ENCODE assay signal across 8 mouse cellular contexts in the genomic region with DNA sequence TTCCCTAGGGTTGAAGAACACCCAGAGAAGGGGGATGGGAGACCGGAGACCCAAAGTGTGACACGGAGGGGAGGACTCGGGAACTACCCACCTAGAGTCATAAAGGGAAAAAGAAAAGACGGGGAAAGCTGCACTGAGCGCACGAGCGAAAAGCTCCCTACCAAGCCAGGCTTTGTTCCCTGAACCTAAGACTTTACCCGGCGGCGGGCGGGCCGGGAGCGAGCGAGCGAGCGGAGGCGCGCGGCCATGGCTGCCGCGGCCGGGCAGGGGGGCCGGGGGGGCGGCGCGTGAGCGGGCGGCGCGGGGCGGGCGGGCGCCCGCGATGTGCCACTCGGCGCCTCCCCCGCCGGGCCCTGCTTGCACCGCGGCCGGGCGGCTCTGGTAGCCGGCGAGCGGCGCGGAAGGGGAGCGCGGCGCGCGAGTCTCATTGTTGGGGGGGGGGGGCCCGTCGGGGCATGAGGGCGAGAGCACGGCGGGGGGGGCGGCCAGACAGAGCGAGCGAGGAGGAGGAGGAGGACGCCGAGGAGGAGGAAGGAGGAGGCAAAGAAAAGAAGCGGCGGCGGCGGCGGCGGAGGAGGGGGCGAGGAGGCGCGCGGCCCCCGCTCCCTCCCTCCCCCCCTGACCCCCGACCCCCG. TPM values are rescaled to one million over a fixed set of nuclear protein-coding genes. Genes with fewer than 3 reads are reported as not detected.
DNase-seq lines count a peak whose midpoint lies in the region; ATAC-seq and TF ChIP-seq lines count a peak whose summit lies in the region.

A gene (plus strand): TSS at position 522 of the 635 bp plus-strand sequence.

- peak within 1 kb of the TSS; percentile 66 to 85 for H3K4me3 ChIP-seq in MEL (ENCODE audit: control insufficient read depth in 1 of 2, insufficient read depth in 1 of 2, low read depth in 2 of 2, low read length in 2 of 2)
- peak within 1 kb of the TSS; percentile 88 for H3K4me3 ChIP-seq in brown adipose tissue, adult 24 weeks (ENCODE audit: insufficient read depth, low read depth, low read length)
- H3K4me3 ChIP-seq in forebrain, postnatal 0 days (ENCODE audit: low read depth, low read length): peak within 1 kb of the TSS; percentile 79
- H3K4me3 ChIP-seq in hindbrain, embryonic 10.5 days: peak within 1 kb of the TSS; percentile 96

- TF ChIP-seq EP300 in MEL (IDR thresholded peaks at IDR 0.05; ENCODE audit: low read depth in 1 of 2, low read length in 2 of 2): no peak

- H3K4me1 ChIP-seq in MEL (ENCODE audit: control insufficient read depth in 1 of 2, insufficient read depth in 2 of 2, low read length in 2 of 2): peaks cover 8 to 22% of the 10 kb centered on the region in 2 experiments
- H3K4me1 ChIP-seq in brown adipose tissue, adult 24 weeks (ENCODE audit: control insufficient read depth, insufficient read depth, insufficient read length, low read length): peaks cover 5% of the 10 kb centered on the region; the same call in 1 of the 2 replicates
- H3K4me1 ChIP-seq in forebrain, postnatal 0 days (ENCODE audit: insufficient read depth): peaks cover 14% of the 10 kb centered on the region; the same call in 1 of the 2 replicates
- H3K4me1 ChIP-seq in hindbrain, embryonic 10.5 days (replicated peaks): peaks cover 69% of the 10 kb centered on the region

- TF ChIP-seq POLR2A in MEL (IDR thresholded peaks at IDR 0.05; ENCODE audit: control insufficient read depth in 1 of 2, insufficient read depth in 1 of 2, low read depth in 1 of 2, low read length in 2 of 2, poor library complexity in 1 of 2): peak in 1 of 2 experiments; percentile 20; a peak in 2 of 4 replicates

- H3K27me3 ChIP-seq in MEL (ENCODE audit: control insufficient read depth in 1 of 2, insufficient read depth in 2 of 2, low read length in 2 of 2): no peaks in the 10 kb centered on the region
- H3K27me3 ChIP-seq in forebrain, postnatal 0 days (ENCODE audit: insufficient read depth, low read length): 0 out of 2 replicates have a peak, but pooled peaks cover 7% of the 10 kb centered on the region
- peaks cover 38% of the 10 kb centered on the region for H3K27me3 ChIP-seq in hindbrain, embryonic 10.5 days (ENCODE audit: insufficient read depth, poor library complexity, severe bottlenecking)

- ATAC-seq in forebrain, postnatal 0 days: peak; percentile 82

- TF ChIP-seq CTCF in MEL (IDR thresholded peaks at IDR 0.05 in 2 of 3, conservative IDR thresholded peaks at IDR 0.05 in 1 of 3; ENCODE audit: control insufficient read depth in 1 of 3, insufficient read depth in 1 of 3, low read depth in 2 of 3, low read length in 3 of 3, poor library complexity in 1 of 3, severe bottlenecking in 1 of 3): no peak
- TF ChIP-seq CTCF in forebrain, postnatal 0 days (IDR thresholded peaks at IDR 0.05; ENCODE audit: low read depth): no peak

- no peak for TF ChIP-seq RAD21 in MEL (IDR thresholded peaks at IDR 0.05; ENCODE audit: low read depth, low read length)

- 1% methylated on average over 27 of the region's 76 CpGs for WGBS in forebrain, postnatal 0 days
- under 1% methylated on average over 70 of the region's 76 CpGs for WGBS in hindbrain, embryonic 10.5 days

- no peaks in the 10 kb centered on the region for H3K9me3 ChIP-seq in MEL (replicated peaks; ENCODE audit: insufficient read depth, low read length)
- no peaks in the 10 kb centered on the region for H3K9me3 ChIP-seq in forebrain, postnatal 0 days (ENCODE audit: low read length)
- H3K9me3 ChIP-seq in hindbrain, embryonic 10.5 days: no peaks in the 10 kb centered on the region; the same call in 1 of the 2 replicates

- peak; percentile 86 for DNase-seq in MEL (ENCODE audit: low read depth, low spot score)
- DNase-seq in forebrain, postnatal 0 days: peak; percentile 88
- DNase-seq in hindbrain, embryonic 10.5 days (ENCODE audit: low spot score): peak; percentile 81
- peak; percentile 75 for DNase-seq in layer of hippocampus, adult 9-11 months
- peak; percentile 89 for DNase-seq in lung, postnatal 10 days
- DNase-seq in retina, postnatal 1 day: peak; percentile 93
- DNase-seq in urinary bladder, postnatal 14 days (ENCODE audit: low spot score): peak; percentile 78

- H3K36me3 ChIP-seq in MEL (ENCODE audit: control insufficient read depth in 1 of 2, insufficient read depth in 2 of 2, low read length in 2 of 2): peaks cover 0 to 7% of the 10 kb centered on the region in 2 experiments; a peak in 2 of 4 replicates
- H3K36me3 ChIP-seq in forebrain, postnatal 0 days (ENCODE audit: insufficient read depth): peaks cover 5% of the 10 kb centered on the region
- peaks cover 31% of the 10 kb centered on the region for H3K36me3 ChIP-seq in hindbrain, embryonic 10.5 days

- H3K4me2 ChIP-seq in forebrain, postnatal 0 days (ENCODE audit: low read depth): peak within 1 kb of the TSS; percentile 81

- H3K79me2 ChIP-seq in MEL (ENCODE audit: control insufficient read depth, insufficient read depth, low read length, poor library complexity): peaks cover 11% of the 10 kb centered on the region

- peak within 1 kb of the TSS; percentile 6; the same call in 1 of the 2 replicates for H3K27ac ChIP-seq in MEL (ENCODE audit: control insufficient read depth, low read depth, low read length)
- H3K27ac ChIP-seq in brown adipose tissue, adult 24 weeks (replicated peaks; ENCODE audit: low read depth, low read length): peak within 1 kb of the TSS; percentile 90
- peak within 1 kb of the TSS; percentile 66 for H3K27ac ChIP-seq in forebrain, postnatal 0 days (ENCODE audit: low read depth, low read length)
- peak within 1 kb of the TSS; percentile 98 for H3K27ac ChIP-seq in hindbrain, embryonic 10.5 days

- peak within 1 kb of the TSS; percentile 66 for H3K9ac ChIP-seq in MEL (ENCODE audit: control insufficient read depth, low read depth, low read length, poor library complexity, severe bottlenecking)
- peak within 1 kb of the TSS; percentile 68 for H3K9ac ChIP-seq in forebrain, postnatal 0 days

TF ChIP-seq in MEL, 35 proteins besides CTCF, POLR2A, EP300 and RAD21:
- TF ChIP-seq BHLHE40 (IDR thresholded peaks at IDR 0.05; ENCODE audit: borderline replicate concordance, low read depth, low read length) (no peak; the same call in 1 of the 2 replicates), MXI1 (IDR thresholded peaks at IDR 0.05; ENCODE audit: low read depth, low read length) (peak; percentile 12; the same call in 1 of the 2 replicates), MYC (IDR thresholded peaks at IDR 0.05; ENCODE audit: low read depth, low read length) (no peak), ZNF384 (IDR thresholded peaks at IDR 0.05; ENCODE audit: low read depth, low read length) (no peak), NRF1 (IDR thresholded peaks at IDR 0.05; ENCODE audit: insufficient read depth, low read depth, low read length, poor library complexity, severe bottlenecking) (no peak), MAZ (IDR thresholded peaks at IDR 0.05; ENCODE audit: low read depth, low read length) (peak; percentile 86), TAL1 (IDR thresholded peaks at IDR 0.05; ENCODE audit: low read length) (no peak), RCOR1 (IDR thresholded peaks at IDR 0.05; ENCODE audit: low read depth, low read length) (no peak), E2F4 (IDR thresholded peaks at IDR 0.05; ENCODE audit: borderline replicate concordance, low read depth, low read length) (no peak), MAX (IDR thresholded peaks at IDR 0.05; ENCODE audit: low read length) (no peak), ELF1 (IDR thresholded peaks at IDR 0.05; ENCODE audit: low read depth, low read length) (0 out of 2 replicates have a peak, but pooled peaks have one; percentile 39), POLR2AphosphoS5 (IDR thresholded peaks at IDR 0.05; ENCODE audit: borderline replicate concordance, low read depth, low read length) (no peak), KAT2A (conservative IDR thresholded peaks at IDR 0.05; ENCODE audit: low read depth, low read length) (no peak), TCF12 (IDR thresholded peaks at IDR 0.05; ENCODE audit: low read depth, low read length) (no peak), MYB (IDR thresholded peaks at IDR 0.05; ENCODE audit: low read depth, low read length) (no peak), USF2 (IDR thresholded peaks at IDR 0.05; ENCODE audit: borderline replicate concordance in 1 of 2, insufficient read depth in 1 of 2, low read depth in 1 of 2, low read length in 2 of 2) (no peak), POLR2AphosphoS2 (IDR thresholded peaks at IDR 0.05; ENCODE audit: low read length) (no peak), SMC3 (IDR thresholded peaks at IDR 0.05; ENCODE audit: low read depth, low read length) (no peak), NELFE (IDR thresholded peaks at IDR 0.05; ENCODE audit: low read depth, low read length) (peak; percentile 23; the same call in 1 of the 2 replicates), ETS1 (IDR thresholded peaks at IDR 0.05; ENCODE audit: low read depth, low read length) (0 out of 2 replicates have a peak, but pooled peaks have one; percentile 28), CHD1 (IDR thresholded peaks at IDR 0.05; ENCODE audit: low read depth, low read length) (0 out of 2 replicates have a peak, but pooled peaks have one; percentile 32), ZMIZ1 (IDR thresholded peaks at IDR 0.05; ENCODE audit: low read depth, low read length) (no peak), SIN3A (IDR thresholded peaks at IDR 0.05; ENCODE audit: low read length) (peak; percentile 92), GABPA (IDR thresholded peaks at IDR 0.05; ENCODE audit: low read depth, low read length) (no peak), GATA1 (IDR thresholded peaks at IDR 0.05; ENCODE audit: low read depth, low read length) (no peak), ZKSCAN1 (IDR thresholded peaks at IDR 0.05; ENCODE audit: low read depth, low read length) (no peak), MAFK (IDR thresholded peaks at IDR 0.05; ENCODE audit: borderline replicate concordance, low read depth, low read length) (no peak), UBTF (IDR thresholded peaks at IDR 0.05; ENCODE audit: borderline replicate concordance, insufficient read depth, low read depth, low read length) (no peak), TBP (IDR thresholded peaks at IDR 0.05; ENCODE audit: low read depth, low read length) (no peak), JUND (IDR thresholded peaks at IDR 0.05; ENCODE audit: low read depth, low read length) (no peak), HCFC1 (IDR thresholded peaks at IDR 0.05; ENCODE audit: low read depth, low read length) (peak; percentile 71)
TF ChIP-seq in MEL: peak in this region for 8.

RNA-seq across cellular contexts. Expression of the gene that starts here (rescaled TPM):
- total RNA-seq in MEL (2012; rRNA removed): 15.1 and 17.2 TPM in 2 replicates
- polyA plus RNA-seq in MEL (2012; ENCODE audit: insufficient read depth in 1 of 2, insufficient read length in 2 of 2, low read depth in 1 of 2, low replicate concordance in 2 of 2, missing spikeins in 1 of 2): 10 to 100 TPM in 1 of 2 experiments, not detected in 1; 17.6 TPM
- polyA plus RNA-seq in brown adipose tissue, adult 24 weeks (2012; ENCODE audit: insufficient read depth, insufficient read length, missing spikeins): 10.9 and 12.9 TPM in 2 replicates
- 42.2 and 48.1 TPM in 2 replicates for total RNA-seq in forebrain, postnatal 0 days (2014; rRNA removed)
- polyA plus RNA-seq in forebrain, postnatal 0 days (2015; fragmentation: Nextera tagmentation; extraction: Ambion mirVana): 1.7 TPM in 2 replicates
- 2.1 and 2.2 TPM in 2 replicates for polyA plus RNA-seq in hindbrain, embryonic 10.5 days (2016; fragmentation: Nextera tagmentation; extraction: Ambion mirVana)

Comparison
In these comparisons a context has a peak if more than half of its experiments do, and no peak if none do; other contexts are left out.
1. Peak in every context shown above with its lines: DNase-seq, ATAC-seq, H3K4me3 ChIP-seq and H3K27ac ChIP-seq.
2. H3K27ac ChIP-seq: peak in every context shown above with its lines; median percentile 98 in hindbrain, embryonic 10.5 days; 90 in brown adipose tissue, adult 24 weeks; 66 in forebrain, postnatal 0 days; 6 in MEL.